Mouse (Mus musculus) forebrain, embryonic 15.5 days (tissue): ENCODE measurements around the gene Nop53. TPM values are rescaled to one million over a fixed set of nuclear protein-coding genes. Genes with fewer than 3 reads are reported as not detected.

ENCODE experiments used
- ATAC-seq: fragments of 200-750 bp; cut with Nextera tagmentation; replicated peaks from 2 replicates; pipeline ENCODE4 v1.8.0; 2017; ENCODE audit warnings: mild to moderate bottlenecking, moderate TSS enrichment, moderate library complexity
- H3K27ac ChIP-seq: fragments of 300-500 bp; sonication (generic); replicated peaks from 2 replicates; pipeline ENCODE4 v1.5.1; 2015; ENCODE audit warnings: mild to moderate bottlenecking, inconsistent platforms
- H3K27me3 ChIP-seq: fragments of 300-500 bp; sonication (generic); 2 replicates; pipeline ENCODE4 v1.6.1; 2015; ENCODE audit warnings: inconsistent platforms
- H3K36me3 ChIP-seq: fragments of 300-500 bp; sonication (generic); 2 replicates; pipeline ENCODE4 v1.6.1; 2015; ENCODE audit warnings: mild to moderate bottlenecking, inconsistent platforms
- H3K4me1 ChIP-seq: fragments of 300-500 bp; sonication (generic); 2 replicates; pipeline ENCODE4 v1.6.1; 2015; ENCODE audit warnings: inconsistent platforms
- H3K4me2 ChIP-seq: fragments of 300-500 bp; sonication (generic); replicated peaks from 2 replicates; pipeline ENCODE4 v1.6.1; 2015; ENCODE audit warnings: mild to moderate bottlenecking, inconsistent platforms
- H3K4me3 ChIP-seq: fragments of 300-500 bp; sonication (generic); 2 replicates; pipeline ENCODE4 v1.5.1; 2015; ENCODE audit warnings: mild to moderate bottlenecking, inconsistent platforms
- H3K9ac ChIP-seq: fragments of 300-500 bp; sonication (generic); replicated peaks from 2 replicates; pipeline ENCODE4 v1.6.1; 2015; ENCODE audit warnings: mild to moderate bottlenecking, inconsistent platforms
- H3K9me3 ChIP-seq: fragments of 300-500 bp; sonication (generic); 2 replicates; pipeline ENCODE4 v1.6.1; 2016; ENCODE audit warnings: inconsistent platforms
- WGBS: fragments of 180-500 bp; shearing (Covaris S2); methylation state at CpG from one replicate; pipeline ENCODE4 v1.1.7; 2015; ENCODE audit warnings: mixed read lengths; 5-methylcytosine and 5-hydroxymethylcytosine counted together
- polyA plus RNA-seq: library from polyadenylated mRNA; unstranded; fragments of >200 nt; fragmentation: Nextera tagmentation; extraction: Ambion mirVana; gene quantifications from 2 replicates; pipeline ENCODE4 v1.2.1, GENCODE M21; 2015

The Nop53 gene
- polyA plus RNA-seq, 1 experiment from 2014 or later: 144 TPM

GRCm38 (mm10) chr7:15969674-15970073 lies 23.8 kb upstream of the Nop53 start:
- no peak overlapping the region for H3K4me2 ChIP-seq

DNA sequence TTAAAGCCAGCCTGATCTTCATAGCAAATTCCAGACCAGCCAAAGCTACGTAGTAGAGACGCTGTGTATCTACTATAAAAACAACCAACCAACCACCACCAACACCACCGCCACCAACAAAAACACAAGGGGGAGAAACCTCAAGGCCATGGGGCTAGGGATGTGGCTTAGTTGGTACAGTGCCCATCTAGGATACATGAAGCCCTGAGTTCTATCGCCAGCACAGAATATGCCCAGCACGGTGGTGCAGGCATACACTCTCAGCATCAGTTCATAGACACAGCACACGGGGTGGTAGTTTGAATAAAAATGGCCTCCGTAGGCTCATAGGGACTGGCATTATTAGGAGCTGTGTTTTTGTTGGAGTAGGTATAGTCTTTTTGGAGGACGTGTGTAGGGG lies 22.4 kb upstream of the Nop53 start:
- Histone ChIP-seq H3K36me3 (peaks cover 26% of the 10 kb centered on the region), H3K4me3 (no peak overlapping the region), H3K4me2 (no peak overlapping the region), H3K9me3 (no peaks in the 10 kb centered on the region), H3K9ac (no peak overlapping the region), H3K4me1 (peaks cover 4% of the 10 kb centered on the region; the same call in 1 of the 2 replicates), H3K27me3 (no peaks in the 10 kb centered on the region), H3K27ac (no peak overlapping the region)
- no peak for ATAC-seq
- WGBS: 89% methylated on average over 8 of the region's 8 CpGs

More at GRCm38 (mm10) chr7:15969674-15970073, 23.8 kb upstream of the Nop53 start:
- Histone ChIP-seq H3K9me3 (no peaks in the 10 kb centered on the region), H3K27me3 (no peaks in the 10 kb centered on the region), H3K4me1 (peaks cover 4% of the 10 kb centered on the region; the same call in 1 of the 2 replicates), H3K36me3 (peaks cover 36% of the 10 kb centered on the region), H3K4me3 (no peak overlapping the region), H3K27ac (no peak overlapping the region), H3K9ac (no peak overlapping the region)
- no peak for ATAC-seq
- 87% methylated on average over 3 of the region's 3 CpGs for WGBS

DNA sequence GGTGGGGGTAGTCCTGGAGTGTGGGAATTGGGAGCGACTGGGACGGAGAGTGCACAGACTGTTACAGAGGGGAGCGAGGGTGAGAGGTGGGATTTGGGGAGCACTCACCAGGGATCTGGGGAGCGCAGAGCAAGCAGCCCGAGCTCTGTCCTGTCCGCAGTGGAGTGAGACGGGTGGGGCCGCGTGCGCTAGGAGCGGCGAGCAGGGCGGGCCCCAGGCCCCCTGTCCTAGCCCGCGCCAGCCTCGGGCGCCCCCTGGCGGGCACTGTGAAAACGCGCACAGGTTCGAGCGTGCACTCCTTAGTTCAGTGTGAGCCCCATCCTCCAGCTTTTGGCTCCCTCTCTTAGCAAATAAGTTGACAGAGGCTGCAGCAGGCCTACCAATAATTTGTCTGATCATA lies 21.4 kb upstream of the Nop53 start, which contains the start of gene Ehd2:
TSS of gene Ehd2 (minus strand) at position 256 of the 400 bp plus-strand sequence.
- Histone ChIP-seq H3K9me3 (no peaks in the 10 kb centered on the region), H3K4me1 (peaks cover 10% of the 10 kb centered on the region), H3K27ac (no peak within 1 kb of the TSS), H3K36me3 (peaks cover 19% of the 10 kb centered on the region), H3K27me3 (no peaks in the 10 kb centered on the region), H3K4me2 (peak within 1 kb of the TSS; percentile 43), H3K4me3 (peak within 1 kb of the TSS; percentile 31), H3K9ac (no peak within 1 kb of the TSS)
- ATAC-seq: peak; percentile 75
- WGBS: 0% methylated on average over 22 of the region's 22 CpGs

DNA sequence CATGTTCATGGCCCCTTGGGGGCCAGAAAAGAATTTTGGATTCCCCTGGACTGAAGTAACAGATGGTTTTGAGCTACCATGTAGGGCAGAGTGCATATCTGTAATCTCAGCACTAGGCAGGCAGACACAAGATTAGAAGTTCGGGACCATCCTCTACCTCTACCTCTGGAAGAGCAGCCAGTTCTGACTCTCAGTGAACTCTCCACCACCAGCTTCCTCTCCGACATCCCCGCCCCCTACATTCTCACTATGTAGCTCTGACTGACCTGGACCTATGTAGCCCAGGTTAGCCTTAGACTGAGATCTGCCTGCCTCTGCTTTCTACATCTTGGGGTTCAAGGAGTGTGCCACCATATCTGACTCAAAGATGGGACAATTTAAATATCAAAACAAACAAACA lies 20.6 kb upstream of the Nop53 start:
- Histone ChIP-seq H3K36me3 (peaks cover 11% of the 10 kb centered on the region), H3K9ac (no peak overlapping the region), H3K27me3 (no peaks in the 10 kb centered on the region), H3K27ac (no peak overlapping the region), H3K9me3 (no peaks in the 10 kb centered on the region), H3K4me1 (peaks cover 16% of the 10 kb centered on the region), H3K4me3 (no peak overlapping the region), H3K4me2 (no peak overlapping the region)
- no peak for ATAC-seq
- 83% methylated on average over 3 of the region's 3 CpGs for WGBS

GRCm38 (mm10) chr7:15963798-15964652 lies 18.2 kb upstream of the Nop53 start:
- no peak for ATAC-seq
- H3K4me2 ChIP-seq: no peak overlapping the region
- H3K9me3 ChIP-seq: no peaks in the 10 kb centered on the region
- WGBS: 90% methylated on average over 32 of the region's 32 CpGs
- no peak overlapping the region for H3K27ac ChIP-seq
- no peak overlapping the region for H3K9ac ChIP-seq
- H3K36me3 ChIP-seq: no peaks in the 10 kb centered on the region
- H3K4me1 ChIP-seq: peaks cover 19% of the 10 kb centered on the region
- H3K27me3 ChIP-seq: no peaks in the 10 kb centered on the region
- H3K4me3 ChIP-seq: no peak overlapping the region

- Histone ChIP-seq H3K27ac (peak overlapping the region; percentile 19; the same call in 1 of the 2 replicates), H3K4me2 (no peak overlapping the region)
- WGBS: 36% methylated on average over 12 of the region's 12 CpGs
These were observed 16.7 kb upstream of the Nop53 start for GRCm38 (mm10) chr7:15962311-15963288.

GRCm38 (mm10) chr7:15961798-15962197 lies 15.9 kb upstream of the Nop53 start:
- Histone ChIP-seq H3K4me2 (no peak overlapping the region), H3K27ac (no peak overlapping the region), H3K36me3 (no peaks in the 10 kb centered on the region), H3K9me3 (no peaks in the 10 kb centered on the region), H3K4me3 (no peak overlapping the region), H3K27me3 (no peaks in the 10 kb centered on the region), H3K9ac (no peak overlapping the region), H3K4me1 (peaks cover 15% of the 10 kb centered on the region)
- ATAC-seq: no peak
- 88% methylated on average over 7 of the region's 7 CpGs for WGBS

More at GRCm38 (mm10) chr7:15962311-15963288, 16.7 kb upstream of the Nop53 start:
- Histone ChIP-seq H3K4me1 (peaks cover 18% of the 10 kb centered on the region), H3K9me3 (no peaks in the 10 kb centered on the region), H3K27me3 (no peaks in the 10 kb centered on the region), H3K36me3 (no peaks in the 10 kb centered on the region), H3K9ac (no peak overlapping the region), H3K4me3 (no peak overlapping the region)
- peak; percentile 55 for ATAC-seq

GRCm38 (mm10) chr7:15961239-15961638 lies 15.4 kb upstream of the Nop53 start:
- Histone ChIP-seq H3K27me3 (no peaks in the 10 kb centered on the region), H3K4me1 (peaks cover 15% of the 10 kb centered on the region), H3K36me3 (no peaks in the 10 kb centered on the region), H3K27ac (no peak overlapping the region), H3K9me3 (no peaks in the 10 kb centered on the region), H3K4me2 (no peak overlapping the region), H3K4me3 (no peak overlapping the region), H3K9ac (no peak overlapping the region)
- WGBS: 61% methylated on average over 4 of the region's 4 CpGs
- no peak for ATAC-seq

- 42% methylated on average over 4 of the region's 4 CpGs for whole genome bisulfite sequencing
- Histone ChIP-seq H3K9ac (no peak overlapping the region), H3K4me3 (no peak overlapping the region), H3K4me1 (peaks cover 15% of the 10 kb centered on the region), H3K27me3 (no peaks in the 10 kb centered on the region), H3K4me2 (no peak overlapping the region), H3K27ac (no peak overlapping the region), H3K36me3 (no peaks in the 10 kb centered on the region), H3K9me3 (no peaks in the 10 kb centered on the region)
- no peak for ATAC-seq
These were observed 14.8 kb upstream of the Nop53 start for GRCm38 (mm10) chr7:15960691-15961090.

DNA sequence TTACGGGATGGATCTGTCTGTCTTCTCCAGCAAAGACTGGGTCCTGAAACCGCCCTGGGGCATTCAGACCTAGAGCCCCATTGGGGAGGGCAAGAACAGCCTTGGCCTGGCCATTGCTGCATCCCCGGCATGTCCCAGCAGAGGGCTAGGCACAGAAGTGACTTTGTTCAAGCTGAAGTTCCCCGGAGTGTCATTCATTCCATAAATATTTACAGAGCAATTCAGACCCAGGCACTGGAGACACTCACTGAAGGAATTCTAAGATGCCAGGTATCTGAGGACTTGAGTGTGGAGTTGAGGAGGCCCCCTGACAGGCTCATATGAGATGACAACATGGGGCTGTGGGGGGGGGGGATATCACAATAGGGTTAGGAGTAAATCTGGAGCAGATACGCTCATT lies 10.3 kb upstream of the Nop53 start:
- no peaks in the 10 kb centered on the region for H3K9me3 ChIP-seq
- no peaks in the 10 kb centered on the region for H3K4me1 ChIP-seq
- no peaks in the 10 kb centered on the region for H3K27me3 ChIP-seq
- no peaks in the 10 kb centered on the region for H3K36me3 ChIP-seq
- no peak overlapping the region for H3K4me2 ChIP-seq
- H3K27ac ChIP-seq: no peak overlapping the region
- no peak for ATAC-seq
- 81% methylated on average over 5 of the region's 5 CpGs for WGBS
- H3K9ac ChIP-seq: no peak overlapping the region
- H3K4me3 ChIP-seq: no peak overlapping the region

DNA sequence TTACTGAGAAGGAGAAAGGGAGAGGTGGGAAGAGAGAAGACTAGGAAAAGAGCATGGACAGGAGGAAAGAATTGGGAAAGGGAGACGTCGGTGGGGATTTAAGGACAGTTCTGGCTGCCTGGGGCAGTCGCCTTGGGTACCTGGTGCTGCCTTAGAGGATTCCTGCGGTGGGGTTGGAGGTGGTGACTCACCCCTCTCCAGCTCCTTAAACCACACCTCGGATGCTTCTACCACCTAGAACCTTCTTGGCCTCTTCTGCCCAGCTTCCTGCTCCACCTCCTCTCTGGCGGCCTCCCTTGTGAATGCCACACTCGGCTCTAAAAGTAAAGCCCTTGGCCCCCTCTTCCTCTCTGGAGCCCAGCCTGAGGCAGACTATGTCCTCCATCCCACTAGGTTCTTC lies 9.6 kb upstream of the Nop53 start:
- Histone ChIP-seq H3K4me1 (no peaks in the 10 kb centered on the region), H3K9ac (no peak overlapping the region), H3K4me3 (no peak overlapping the region), H3K36me3 (no peaks in the 10 kb centered on the region), H3K27ac (no peak overlapping the region), H3K9me3 (no peaks in the 10 kb centered on the region), H3K27me3 (no peaks in the 10 kb centered on the region), H3K4me2 (no peak overlapping the region; the same call in 1 of the 2 replicates)
- WGBS: 24% methylated on average over 7 of the region's 7 CpGs
- no peak for ATAC-seq

- H3K4me1 ChIP-seq: no peaks in the 10 kb centered on the region
- H3K4me3 ChIP-seq: no peak overlapping the region
- 0 out of 2 replicates have a peak, but pooled peaks have one; percentile 19 for ATAC-seq
- H3K4me2 ChIP-seq: no peak overlapping the region; the same call in 1 of the 2 replicates
- H3K27me3 ChIP-seq: no peaks in the 10 kb centered on the region
- 8% methylated on average over 21 of the region's 21 CpGs for WGBS
- no peak overlapping the region for H3K27ac ChIP-seq
- H3K9ac ChIP-seq: no peak overlapping the region
- no peaks in the 10 kb centered on the region for H3K9me3 ChIP-seq
- H3K36me3 ChIP-seq: no peaks in the 10 kb centered on the region
These were observed 9.1 kb upstream of the Nop53 start for GRCm38 (mm10) chr7:15954978-15955443.
